22 mouse cellular contexts compared by ENCODE assay signal in genomic region chr11:54949717-54950116, GRCm38 (mm10). TPM values are rescaled to one million over a fixed set of nuclear protein-coding genes. Genes with fewer than 3 reads are reported as not detected.
DNase-seq lines count a peak whose midpoint lies in the region; ATAC-seq and TF ChIP-seq lines count a peak whose summit lies in the region.
"Had no signal": no experiment of that assay in that cellular context is flagged by ENCODE, and none has a peak within 500 bp of the region (broad histone marks: within the 10 kb centered on the region; RNA-seq: fewer than 3 reads in every experiment).

No protein-coding gene starts in this region.

- no peak for ATAC-seq in megakaryocyte, adult 5-6 weeks (ENCODE audit: poor library complexity, severe bottlenecking)
- ATAC-seq: activated CD4-positive, CD25-positive, alpha-beta regulatory T cell, adult 4 months; CD4-positive, CD25-positive, alpha-beta regulatory T cell, adult 4 months; Patski had no signal

- no peak for TF ChIP-seq RAD21 in CH12.LX (IDR thresholded peaks at IDR 0.05; ENCODE audit: low read depth, low read length)

- TF ChIP-seq EP300 in CH12.LX (IDR thresholded peaks at IDR 0.05; ENCODE audit: low read length), result no peak

- dilution Hi-C loops in CH12.LX (cut with MboI; ENCODE audit: extremely low pct_ligation_motif_present, extremely low pct_unique_long_range_greater_than_20kb, low sequenced_read_pairs), result no loop called here

- peaks cover 80% of the 10 kb centered on the region for H3K4me1 ChIP-seq in megakaryocyte, embryonic 14.5 days
- peaks cover 38 to 88% of the 10 kb centered on the region in 2 experiments for H3K4me1 ChIP-seq in CH12.LX (ENCODE audit: control insufficient read depth in 1 of 2, insufficient read depth in 2 of 2)
- peaks cover 55% of the 10 kb centered on the region for H3K4me1 ChIP-seq in small intestine, adult 2 months (ENCODE audit: control insufficient read depth, insufficient read depth, insufficient read length, low read length)

- TF ChIP-seq POLR2A in CH12.LX (IDR thresholded peaks at IDR 0.05; ENCODE audit: low read depth, low read length), result no peak
- TF ChIP-seq POLR2A in small intestine, adult 2 months (IDR thresholded peaks at IDR 0.05; ENCODE audit: low read depth, low read length), result no peak

- peaks cover 86% of the 10 kb centered on the region for H3K79me2 ChIP-seq in CH12.LX (replicated peaks; ENCODE audit: control insufficient read depth, extremely low read depth, insufficient read depth, poor library complexity, severe bottlenecking)

- 50% methylated on average over 1 of the region's 1 CpGs for WGBS in small intestine, adult 2 months

- in situ Hi-C loops in CH12.LX (cut with MboI; ENCODE audit: low pct_ligation_motif_present, low pct_unique_long_range_greater_than_20kb, low sequenced_read_pairs), result no loop called here

- no peak overlapping the region for H3K9ac ChIP-seq in CH12.LX (ENCODE audit: insufficient read depth, low read depth)

- H3K36me3 ChIP-seq in megakaryocyte, embryonic 14.5 days (replicated peaks; ENCODE audit: low read length), result peaks cover 72% of the 10 kb centered on the region
- H3K36me3 ChIP-seq in CH12.LX (replicated peaks in 1 of 2; ENCODE audit: control insufficient read depth in 1 of 2, insufficient read depth in 1 of 2, low read length in 1 of 2), result peaks cover 45 to 71% of the 10 kb centered on the region in 2 experiments
- peaks cover 24% of the 10 kb centered on the region for H3K36me3 ChIP-seq in small intestine, adult 2 months (ENCODE audit: control insufficient read depth, insufficient read depth, low read length)

- TF ChIP-seq CTCF in CH12.LX (conservative IDR thresholded peaks at IDR 0.05 in 1 of 2, IDR thresholded peaks at IDR 0.05 in 1 of 2; ENCODE audit: low read depth in 2 of 2, low read length in 2 of 2), result no peak
- TF ChIP-seq CTCF in small intestine, adult 2 months (IDR thresholded peaks at IDR 0.05; ENCODE audit: extremely low read depth, insufficient read length, insufficient replicate concordance, low read depth, low read length), result no peak

- peak overlapping the region; percentile 53 for H3K27ac ChIP-seq in CH12.LX (ENCODE audit: insufficient read depth, low read depth)
- peak overlapping the region; percentile 77 for H3K27ac ChIP-seq in small intestine, adult 2 months (ENCODE audit: insufficient read depth, low read depth, low read length)

- H3K27me3 ChIP-seq in megakaryocyte, embryonic 14.5 days (replicated peaks), result no peaks in the 10 kb centered on the region
- no peaks in the 10 kb centered on the region for H3K27me3 ChIP-seq in CH12.LX (replicated peaks)
- no peaks in the 10 kb centered on the region for H3K27me3 ChIP-seq in small intestine, adult 2 months (ENCODE audit: control insufficient read depth, insufficient read depth, low read length)
- H3K27me3 ChIP-seq: Patski had no signal

- H3K4me2 ChIP-seq in CH12.LX (ENCODE audit: insufficient read depth, low read depth, poor library complexity, severe bottlenecking), result no peak overlapping the region

- DNase-seq in adrenal gland, adult 2 months, result peak; percentile 59
- no peak for DNase-seq in adrenal gland, postnatal 36 days
- DNase-seq in CH12.LX (ENCODE audit: extremely low read depth), result no peak
- no peak for DNase-seq in lung, adult 18-20 months
- DNase-seq in retina, embryonic 14.5 days (ENCODE audit: low spot score), result no peak
- DNase-seq: adrenal gland, adult 8-10 months; adrenal gland, postnatal 10 days; adrenal gland, postnatal 14 days; adrenal gland, postnatal 25 days; B cell, adult 2 months; cerebellum, adult 11 months; cerebellum, adult 11-12 months; cerebellum, adult 18-20 months; cerebellum, adult 2 months; cerebellum, adult 8-10 months had no signal

- no peaks in the 10 kb centered on the region for H3K9me3 ChIP-seq in megakaryocyte, embryonic 14.5 days
- no peaks in the 10 kb centered on the region for H3K9me3 ChIP-seq in CH12.LX (replicated peaks; ENCODE audit: low read length)
- H3K9me3 ChIP-seq: G1E had no signal

- peak overlapping the region; percentile 70 for H3K4me3 ChIP-seq in megakaryocyte, embryonic 14.5 days (replicated peaks)
- H3K4me3 ChIP-seq in CH12.LX (replicated peaks in 1 of 3; ENCODE audit: low read depth in 2 of 3, low read length in 2 of 3, poor library complexity in 1 of 3), result peak overlapping the region in 1 of 3 experiments; percentile 23
- no peak overlapping the region for H3K4me3 ChIP-seq in small intestine, adult 2 months (ENCODE audit: low read depth, low read length)

TF ChIP-seq in CH12.LX, 34 proteins besides CTCF, POLR2A, EP300 and RAD21:
- TF ChIP-seq ELF1 (IDR thresholded peaks at IDR 0.05; ENCODE audit: low read depth, low read length) (no peak), NELFE (IDR thresholded peaks at IDR 0.05; ENCODE audit: low read depth, low read length) (no peak), MEF2A (IDR thresholded peaks at IDR 0.05; ENCODE audit: borderline replicate concordance, low read depth, low read length) (no peak), BHLHE40 (IDR thresholded peaks at IDR 0.05; ENCODE audit: low read depth, low read length) (no peak), MAFK (IDR thresholded peaks at IDR 0.05; ENCODE audit: insufficient replicate concordance, low read length) (no peak), ZKSCAN1 (IDR thresholded peaks at IDR 0.05; ENCODE audit: borderline replicate concordance, low read depth, low read length) (no peak), CHD2 (IDR thresholded peaks at IDR 0.05; ENCODE audit: low read length) (no peak), UBTF (IDR thresholded peaks at IDR 0.05; ENCODE audit: low read depth, low read length) (no peak), HCFC1 (IDR thresholded peaks at IDR 0.05; ENCODE audit: low read depth, low read length) (no peak), USF2 (conservative IDR thresholded peaks at IDR 0.05; ENCODE audit: low read depth, low read length) (no peak), TBP (conservative IDR thresholded peaks at IDR 0.05; ENCODE audit: low read depth, low read length) (no peak), RCOR1 (conservative IDR thresholded peaks at IDR 0.05; ENCODE audit: low read depth, low read length) (no peak)

RNA-seq across cellular contexts. Expression of gene Tnip1, which starts 13.0 kb away (rescaled TPM):
- 10 to 100 TPM; 82.2 to 88.8 TPM for total RNA-seq in adrenal gland, adult 2 months (2021)
- polyA plus RNA-seq in adrenal gland, adult 2 months (2012; rRNA removed), result 59.0 and 63.6 TPM in 2 replicates
- total RNA-seq in adrenal gland, postnatal 36 days (2021), result 10 to 100 TPM; 66.4 to 76.0 TPM
- polyA plus RNA-seq in megakaryocyte, embryonic 14.5 days (2012; ENCODE audit: insufficient read depth, low replicate concordance), result 69.0 and 80.2 TPM in 2 replicates
- 28.3 and 32.6 TPM in 2 replicates for total RNA-seq in megakaryocyte, adult 5-6 weeks (2015)
- 26.7 and 47.2 TPM in 2 replicates for total RNA-seq in megakaryocyte, adult 5-6 weeks (2017)
- total RNA-seq in CH12.LX (2012; rRNA removed), result 67.8 and 76.2 TPM in 2 replicates
- 34.9 and 36.1 TPM in 2 replicates for total RNA-seq in CH12.LX (2014; rRNA removed)
- polyA plus RNA-seq in CH12.LX (2012; ENCODE audit: insufficient read length, low read depth), result 134 and 137 TPM in 2 replicates
- polyA plus RNA-seq in small intestine, adult 2 months (2012; rRNA removed), result 47.9 and 122 TPM in 2 replicates

RNA-seq across cellular contexts. Expression of gene Gpx3, which starts 47.5 kb away (rescaled TPM):
- total RNA-seq in adrenal gland, adult 2 months (2021), result 100 to 1,000 TPM; 580 to 729 TPM
- polyA plus RNA-seq in adrenal gland, adult 2 months (2012; rRNA removed), result 256 and 331 TPM in 2 replicates
- 100 to 1,000 TPM; 262 to 383 TPM for total RNA-seq in adrenal gland, postnatal 36 days (2021)
- polyA plus RNA-seq in megakaryocyte, embryonic 14.5 days (2012; ENCODE audit: insufficient read depth, low replicate concordance), result 21.7 and 34.2 TPM in 2 replicates
- 52.7 and 58.3 TPM in 2 replicates for total RNA-seq in megakaryocyte, adult 5-6 weeks (2015)
- 1.8 and 6.0 TPM in 2 replicates for total RNA-seq in megakaryocyte, adult 5-6 weeks (2017)
- total RNA-seq in CH12.LX (2012; rRNA removed), result 0.25 TPM in 1 of 2 replicates, not detected in the other
- total RNA-seq in CH12.LX (2014; rRNA removed), result not detected in 2 replicates
- 0.63 and 0.90 TPM in 2 replicates for polyA plus RNA-seq in CH12.LX (2012; ENCODE audit: insufficient read length, low read depth)
- 52.2 and 90.3 TPM in 2 replicates for polyA plus RNA-seq in small intestine, adult 2 months (2012; rRNA removed)
- total RNA-seq: G1E had no signal
- polyA plus RNA-seq: G1E had no signal
